Mouse (Mus musculus): ENCODE results near the gene Tex14. TPM values are rescaled to one million over a fixed set of nuclear protein-coding genes. Genes with fewer than 3 reads are reported as not detected.
"Not testable (repeated sequence)": the region's sequence is repeated elsewhere in the genome, so short reads cannot be mapped to it uniquely, and the experiment has no call there.

Gene Tex14
- polyA plus RNA-seq, 1 experiment from 2014 or later: 0.27 TPM

GRCm38 (mm10) chr11:87453216-87454034, 48.6 kb downstream of the Tex14 start:
- Histone ChIP-seq H3K4me3 (ENCODE audit: low read length) (no peak overlapping the region), H3K27me3 (ENCODE audit: control insufficient read depth, insufficient read depth, low read length) (no peaks in the 10 kb centered on the region), H3K4me1 (ENCODE audit: control insufficient read depth, insufficient read depth, low read length) (peaks cover 6% of the 10 kb centered on the region; the same call in 1 of the 2 replicates), H3K4me2 (replicated peaks; ENCODE audit: low read depth, low read length) (no peak overlapping the region), H3K36me3 (ENCODE audit: control insufficient read depth, insufficient read depth, low read length) (no peaks in the 10 kb centered on the region), H3K27ac (ENCODE audit: low read depth, low read length) (peak overlapping the region; percentile 6; the same call in 1 of the 2 replicates), H3K9me3 (ENCODE audit: control insufficient read depth, low read length) (no peaks in the 10 kb centered on the region), H3K9ac (ENCODE audit: low read depth, low read length) (0 out of 2 replicates have a peak overlapping the region, but pooled peaks have one; percentile 0)
- no peak for ATAC-seq (ENCODE audit: low FRiP score, low TSS enrichment)
- WGBS: 12% methylated on average over 13 of the region's 13 CpGs

- no peak overlapping the region for H3K9ac ChIP-seq (ENCODE audit: low read depth, low read length)
- no peak overlapping the region for H3K4me3 ChIP-seq (ENCODE audit: low read length)
- no peaks in the 10 kb centered on the region for H3K27me3 ChIP-seq (ENCODE audit: control insufficient read depth, insufficient read depth, low read length)
- 0 out of 2 replicates have a peak overlapping the region, but pooled peaks have one; percentile 6 for H3K27ac ChIP-seq (ENCODE audit: low read depth, low read length)
- no peak for ATAC-seq (ENCODE audit: low FRiP score, low TSS enrichment)
- H3K36me3 ChIP-seq (ENCODE audit: control insufficient read depth, insufficient read depth, low read length): no peaks in the 10 kb centered on the region
- H3K4me1 ChIP-seq (ENCODE audit: control insufficient read depth, insufficient read depth, low read length): peaks cover 6% of the 10 kb centered on the region; the same call in 1 of the 2 replicates
- H3K4me2 ChIP-seq (replicated peaks; ENCODE audit: low read depth, low read length): no peak overlapping the region
- no peaks in the 10 kb centered on the region for H3K9me3 ChIP-seq (ENCODE audit: control insufficient read depth, low read length)
- WGBS: 86% methylated on average over 2 of the region's 2 CpGs
Observed at GRCm38 (mm10) chr11:87454035-87454690, 49.3 kb downstream of the Tex14 start.

- Histone ChIP-seq H3K4me2 (replicated peaks; ENCODE audit: low read depth, low read length) (no peak overlapping the region), H3K4me3 (ENCODE audit: low read length) (no peak overlapping the region), H3K27ac (ENCODE audit: low read depth, low read length) (no peak overlapping the region), H3K36me3 (ENCODE audit: control insufficient read depth, insufficient read depth, low read length) (no peaks in the 10 kb centered on the region), H3K27me3 (ENCODE audit: control insufficient read depth, insufficient read depth, low read length) (no peaks in the 10 kb centered on the region), H3K9me3 (ENCODE audit: control insufficient read depth, low read length) (no peaks in the 10 kb centered on the region), H3K4me1 (ENCODE audit: control insufficient read depth, insufficient read depth, low read length) (peaks cover 6% of the 10 kb centered on the region; the same call in 1 of the 2 replicates), H3K9ac (ENCODE audit: low read depth, low read length) (no peak overlapping the region)
- no peak for ATAC-seq (ENCODE audit: low FRiP score, low TSS enrichment)
- 88% methylated on average over 5 of the region's 5 CpGs for WGBS
Observed at GRCm38 (mm10) chr11:87455573-87455972, 50.7 kb downstream of the Tex14 start.

- 91% methylated on average over 4 of the region's 4 CpGs for WGBS
- peaks cover 6% of the 10 kb centered on the region; the same call in 1 of the 2 replicates for H3K4me1 ChIP-seq (ENCODE audit: control insufficient read depth, insufficient read depth, low read length)
- no peak overlapping the region for H3K4me2 ChIP-seq (replicated peaks; ENCODE audit: low read depth, low read length)
- H3K36me3 ChIP-seq (ENCODE audit: control insufficient read depth, insufficient read depth, low read length): no peaks in the 10 kb centered on the region
- H3K4me3 ChIP-seq (ENCODE audit: low read length): no peak overlapping the region
- no peak overlapping the region for H3K27ac ChIP-seq (ENCODE audit: low read depth, low read length)
- H3K27me3 ChIP-seq (ENCODE audit: control insufficient read depth, insufficient read depth, low read length): no peaks in the 10 kb centered on the region
- no peak for ATAC-seq (ENCODE audit: low FRiP score, low TSS enrichment)
- no peaks in the 10 kb centered on the region for H3K9me3 ChIP-seq (ENCODE audit: control insufficient read depth, low read length)
- no peak overlapping the region for H3K9ac ChIP-seq (ENCODE audit: low read depth, low read length)
Observed at GRCm38 (mm10) chr11:87455984-87456383, 51.1 kb downstream of the Tex14 start.

- Histone ChIP-seq H3K4me2 (replicated peaks; ENCODE audit: low read depth, low read length) (no peak overlapping the region), H3K36me3 (ENCODE audit: control insufficient read depth, insufficient read depth, low read length) (no peaks in the 10 kb centered on the region), H3K4me1 (ENCODE audit: control insufficient read depth, insufficient read depth, low read length) (no peaks in the 10 kb centered on the region), H3K9ac (ENCODE audit: low read depth, low read length) (no peak overlapping the region), H3K27ac (ENCODE audit: low read depth, low read length) (no peak overlapping the region), H3K4me3 (ENCODE audit: low read length) (no peak overlapping the region), H3K27me3 (ENCODE audit: control insufficient read depth, insufficient read depth, low read length) (no peaks in the 10 kb centered on the region), H3K9me3 (ENCODE audit: control insufficient read depth, low read length) (no peaks in the 10 kb centered on the region)
- ATAC-seq (ENCODE audit: low FRiP score, low TSS enrichment): no peak
- WGBS: 91% methylated on average over 6 of the region's 6 CpGs
Observed at GRCm38 (mm10) chr11:87460566-87460965, 55.7 kb downstream of the Tex14 start.

- not testable (repeated sequence) for H3K4me1 ChIP-seq (ENCODE audit: control insufficient read depth, insufficient read depth, low read length); H3K36me3 ChIP-seq (ENCODE audit: control insufficient read depth, insufficient read depth, low read length); H3K27ac ChIP-seq (ENCODE audit: low read depth, low read length); H3K27me3 ChIP-seq (ENCODE audit: control insufficient read depth, insufficient read depth, low read length); H3K9me3 ChIP-seq (ENCODE audit: control insufficient read depth, low read length)
- WGBS: under 1% methylated on average over 21 of the region's 58 CpGs
- Histone ChIP-seq H3K4me3 (ENCODE audit: low read length) (peak overlapping the region; percentile 22; the same call in 1 of the 2 replicates), H3K4me2 (replicated peaks; ENCODE audit: low read depth, low read length) (peak overlapping the region; percentile 40), H3K9ac (ENCODE audit: low read depth, low read length) (peak overlapping the region; percentile 44; the same call in 1 of the 2 replicates)
- ATAC-seq (ENCODE audit: low FRiP score, low TSS enrichment): peak; percentile 99
Observed at GRCm38 (mm10) chr11:87461780-87462460, 57.1 kb downstream of the Tex14 start.

- no peaks in the 10 kb centered on the region for H3K9me3 ChIP-seq (ENCODE audit: control insufficient read depth, low read length)
- WGBS: 4% methylated on average over 9 of the region's 9 CpGs
- H3K9ac ChIP-seq (ENCODE audit: low read depth, low read length): no peak overlapping the region
- H3K27me3 ChIP-seq (ENCODE audit: control insufficient read depth, insufficient read depth, low read length): no peaks in the 10 kb centered on the region
- no peaks in the 10 kb centered on the region; the same call in 1 of the 2 replicates for H3K4me1 ChIP-seq (ENCODE audit: control insufficient read depth, insufficient read depth, low read length)
- no peak overlapping the region for H3K4me3 ChIP-seq (ENCODE audit: low read length)
- H3K36me3 ChIP-seq (ENCODE audit: control insufficient read depth, insufficient read depth, low read length): no peaks in the 10 kb centered on the region
- ATAC-seq (ENCODE audit: low FRiP score, low TSS enrichment): peak; percentile 84; the same call in 1 of the 2 replicates
- no peak overlapping the region for H3K4me2 ChIP-seq (replicated peaks; ENCODE audit: low read depth, low read length)
- H3K27ac ChIP-seq (ENCODE audit: low read depth, low read length): peak overlapping the region; percentile 57; the same call in 1 of the 2 replicates
Observed at GRCm38 (mm10) chr11:87462461-87463242, 57.8 kb downstream of the Tex14 start.

- Histone ChIP-seq H3K9ac (ENCODE audit: low read depth, low read length) (no peak overlapping the region), H3K27me3 (ENCODE audit: control insufficient read depth, insufficient read depth, low read length) (no peaks in the 10 kb centered on the region), H3K4me1 (ENCODE audit: control insufficient read depth, insufficient read depth, low read length) (no peaks in the 10 kb centered on the region; the same call in 1 of the 2 replicates), H3K4me2 (replicated peaks; ENCODE audit: low read depth, low read length) (no peak overlapping the region), H3K9me3 (ENCODE audit: control insufficient read depth, low read length) (no peaks in the 10 kb centered on the region), H3K36me3 (ENCODE audit: control insufficient read depth, insufficient read depth, low read length) (no peaks in the 10 kb centered on the region), H3K27ac (ENCODE audit: low read depth, low read length) (no peak overlapping the region; the same call in 1 of the 2 replicates), H3K4me3 (ENCODE audit: low read length) (no peak overlapping the region)
- no peak for ATAC-seq (ENCODE audit: low FRiP score, low TSS enrichment)
- 51% methylated on average over 5 of the region's 5 CpGs for WGBS
Observed at GRCm38 (mm10) chr11:87463243-87463540, 58.3 kb downstream of the Tex14 start.

All from kidney, embryonic 14.5 days (tissue).